Mouse (Mus musculus) ES-Bruce4 (cell line): ENCODE data around the gene Tlnrd1.

Source experiments
- CTCF ChIP-seq: IDR thresholded peaks from one replicate; pipeline ENCODE4 v1.8.1; 2011; ENCODE audit warnings: low read depth, low read length
- EP300 ChIP-seq: IDR thresholded peaks from 2 replicates; pipeline ENCODE4 v1.6.1; 2011; ENCODE audit warnings: low read depth, low read length; ENCODE audit not compliant: insufficient read depth
- POLR2A ChIP-seq: IDR thresholded peaks from one replicate; pipeline ENCODE4 v1.8.1; 2011; ENCODE audit warnings: low read length; ENCODE audit not compliant: insufficient read depth

DNA sequence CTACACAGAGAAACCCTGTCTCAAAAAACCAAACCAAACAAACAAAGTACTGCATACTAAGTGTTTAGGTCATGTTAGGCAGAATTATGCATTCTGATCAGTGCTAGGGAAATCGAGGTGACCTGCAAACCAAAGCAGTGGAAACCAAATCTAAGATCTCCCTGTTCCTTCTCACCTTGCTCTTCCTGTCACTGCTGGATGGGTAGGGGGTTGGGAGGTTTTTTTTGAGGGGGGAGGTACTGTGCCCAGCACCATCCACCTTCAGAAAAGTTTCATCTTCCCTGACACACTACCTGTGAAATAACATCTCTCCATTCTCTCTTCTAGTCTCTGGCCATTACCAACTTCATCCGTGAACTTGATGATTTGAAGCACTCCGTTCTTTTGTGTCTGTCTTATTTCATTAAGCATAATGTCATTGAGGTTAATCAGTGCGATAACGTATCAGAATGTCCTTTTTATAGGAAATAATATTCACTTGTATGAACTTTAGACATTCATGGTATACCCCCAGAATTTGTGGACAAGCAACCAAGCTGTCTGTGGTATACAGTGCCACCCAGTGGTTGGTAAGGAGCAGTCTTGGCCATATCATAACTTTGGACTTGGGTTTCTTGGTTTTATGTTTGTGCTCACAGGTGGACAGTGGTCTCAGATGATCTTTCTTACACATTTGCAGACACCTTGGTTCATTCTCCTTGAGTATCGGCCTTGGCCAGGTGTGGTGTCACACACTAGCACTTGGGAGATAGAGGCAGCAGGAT, 2.4 kb upstream of the Tlnrd1 start:
- no peak for TF ChIP-seq CTCF
- no peak for TF ChIP-seq EP300
- no peak for TF ChIP-seq POLR2A
